Mouse (Mus musculus): ENCODE results near the gene Gm21830. TPM values are rescaled to one million over a fixed set of nuclear protein-coding genes. Genes with fewer than 3 reads are reported as not detected.

Gm21830 gene
- polyA plus RNA-seq, 1 experiment: not detected

- no peak for DNase-seq
- H3K27me3 ChIP-seq (ENCODE audit: control insufficient read depth, insufficient read depth, low read length): no peaks in the 10 kb centered on the region
- WGBS: 76% methylated on average over 3 of the region's 3 CpGs
- H3K4me1 ChIP-seq (replicated peaks; ENCODE audit: control insufficient read depth, insufficient read depth, low read length): no peaks in the 10 kb centered on the region
- no peak overlapping the region for H3K27ac ChIP-seq (ENCODE audit: control insufficient read depth, insufficient read depth, low read length)
- TF ChIP-seq CTCF (IDR thresholded peaks at IDR 0.05; ENCODE audit: borderline replicate concordance, control insufficient read depth, extremely low read depth, insufficient read depth, low read length, poor library complexity) (no peak), POLR2A (IDR thresholded peaks at IDR 0.05; ENCODE audit: control insufficient read depth, extremely low read depth, insufficient read depth, low read length, poor library complexity) (no peak)
- H3K36me3 ChIP-seq (ENCODE audit: control insufficient read depth, insufficient read depth, low read length): no peaks in the 10 kb centered on the region
- H3K4me3 ChIP-seq (ENCODE audit: control insufficient read depth, insufficient read depth, low read length): no peak overlapping the region
Measured at GRCm38 (mm10) chr2:67481051-67481450, 67.5 kb downstream of the Gm21830 start.

Other genes with a start within 250 kb of the Gm21830 start
- gene Gm26727, start 19.5 kb downstream of the Gm21830 start, polyA plus RNA-seq (2012; rRNA removed): not detected in 2 replicates
- 0.01 and 0.20 TPM in 2 replicates for gene Xirp2, start 32.3 kb downstream of the Gm21830 start, polyA plus RNA-seq (2012; rRNA removed)
- 0.04 TPM in 2 replicates for gene B3galt1, start 152.1 kb downstream of the Gm21830 start, polyA plus RNA-seq (2012; rRNA removed)

Measured in thymus, adult 2 months (tissue).